Mouse (Mus musculus): ENCODE measurements around the gene Tle4. TPM values are rescaled to one million over a fixed set of nuclear protein-coding genes. Genes with fewer than 3 reads are reported as not detected.

Gene Tle4
- polyA plus RNA-seq, 1 experiment from 2014 or later: 34.9 TPM

DNA sequence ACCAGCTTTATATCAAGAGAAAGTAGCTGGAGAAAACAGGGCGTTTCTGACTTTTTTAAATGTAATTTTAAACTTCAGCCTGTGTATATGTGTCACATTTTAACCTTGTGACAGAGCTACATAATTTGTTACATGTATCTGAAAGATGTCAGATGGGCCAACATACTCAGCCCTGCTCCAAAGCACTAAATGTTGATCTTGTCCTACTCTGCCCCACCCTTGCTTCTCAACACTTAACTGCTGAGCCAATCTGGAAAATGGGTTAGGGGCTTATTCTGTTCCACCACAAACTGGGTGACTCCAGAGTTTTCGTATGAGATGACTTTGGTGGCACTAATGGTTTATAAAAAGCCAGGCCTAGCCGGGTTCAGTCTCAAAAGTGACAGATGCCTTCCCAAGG, 2.5 kb upstream of the Tle4 start:
- Histone ChIP-seq H3K27me3 (peaks cover 11% of the 10 kb centered on the region), H3K4me2 (replicated peaks) (no peak overlapping the region), H3K9ac (replicated peaks) (no peak overlapping the region), H3K4me3 (no peak overlapping the region), H3K27ac (replicated peaks) (no peak overlapping the region), H3K9me3 (no peaks in the 10 kb centered on the region), H3K4me1 (peaks cover 15% of the 10 kb centered on the region), H3K36me3 (no peaks in the 10 kb centered on the region)
- ATAC-seq (replicated peaks): no peak
- 90% methylated on average over 3 of the region's 3 CpGs for WGBS

GRCm38 (mm10) chr19:14599851-14600251, 2.0 kb upstream of the Tle4 start:
- Histone ChIP-seq H3K36me3 (no peaks in the 10 kb centered on the region), H3K9ac (replicated peaks) (no peak overlapping the region), H3K4me1 (peaks cover 16% of the 10 kb centered on the region), H3K4me2 (replicated peaks) (0 out of 2 replicates have a peak overlapping the region, but pooled peaks have one; percentile 69), H3K9me3 (no peaks in the 10 kb centered on the region), H3K4me3 (no peak overlapping the region), H3K27me3 (peaks cover 11% of the 10 kb centered on the region), H3K27ac (replicated peaks) (no peak overlapping the region)
- WGBS: 50% methylated on average over 8 of the region's 8 CpGs
- ATAC-seq (replicated peaks): no peak

GRCm38 (mm10) chr19:14598690-14599288, 938 bp upstream of the Tle4 start:
- Histone ChIP-seq H3K9ac (replicated peaks) (peak overlapping the region; percentile 64), H3K36me3 (no peaks in the 10 kb centered on the region), H3K27me3 (peaks cover 8% of the 10 kb centered on the region), H3K9me3 (no peaks in the 10 kb centered on the region), H3K4me3 (peak overlapping the region; percentile 56), H3K4me1 (peaks cover 22% of the 10 kb centered on the region), H3K27ac (replicated peaks) (peak overlapping the region; percentile 96), H3K4me2 (replicated peaks) (peak overlapping the region; percentile 69)
- peak; percentile 63 for ATAC-seq (replicated peaks)
- under 1% methylated on average over 46 of the region's 46 CpGs for WGBS

GRCm38 (mm10) chr19:14596941-14597916, 622 bp downstream of the Tle4 start:
- Histone ChIP-seq H3K36me3 (no peaks in the 10 kb centered on the region), H3K4me1 (peaks cover 29% of the 10 kb centered on the region), H3K9me3 (no peaks in the 10 kb centered on the region), H3K4me2 (replicated peaks) (peak overlapping the region; percentile 58), H3K27me3 (no peaks in the 10 kb centered on the region), H3K27ac (replicated peaks) (peak overlapping the region; percentile 95), H3K4me3 (peak overlapping the region; percentile 84), H3K9ac (replicated peaks) (peak overlapping the region; percentile 90)
- ATAC-seq (replicated peaks): no peak
- WGBS: under 1% methylated on average over 99 of the region's 120 CpGs

DNA sequence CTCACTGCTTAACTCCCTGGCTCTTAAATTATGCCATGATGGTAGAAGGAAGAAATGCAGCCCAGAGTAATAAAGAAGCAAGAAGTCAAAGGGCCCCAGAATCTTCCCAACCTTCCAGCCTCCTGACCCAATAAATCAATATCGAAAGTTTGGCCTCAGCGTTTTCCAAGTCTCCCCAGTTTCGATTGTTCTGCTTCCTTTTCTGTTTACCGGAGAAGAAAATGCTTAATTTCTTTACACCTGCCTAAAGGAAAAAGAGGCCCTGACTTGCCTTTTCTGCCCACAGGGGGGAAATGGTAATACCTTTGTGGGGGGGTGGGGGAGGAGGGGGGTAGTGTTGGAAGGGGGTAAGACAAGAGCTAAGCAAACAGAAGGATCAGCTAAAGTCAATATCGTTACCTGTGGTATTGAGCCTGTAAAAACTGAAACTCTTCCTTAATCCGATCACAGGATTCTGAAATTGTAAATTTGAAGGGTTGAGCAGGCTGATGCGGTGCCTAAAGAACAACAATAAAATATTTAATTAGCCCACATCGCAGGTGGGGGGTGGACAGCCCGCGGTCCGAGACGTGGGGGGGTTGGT, 1.4 kb downstream of the Tle4 start:
- WGBS: under 1% methylated on average over 12 of the region's 12 CpGs

GRCm38 (mm10) chr19:14595390-14595997, 2.4 kb downstream of the Tle4 start:
- H3K4me1 ChIP-seq: peaks cover 36% of the 10 kb centered on the region
- H3K4me2 ChIP-seq (replicated peaks): peak overlapping the region; percentile 58
- ATAC-seq (replicated peaks): no peak
- H3K36me3 ChIP-seq: no peaks in the 10 kb centered on the region
- no peaks in the 10 kb centered on the region for H3K27me3 ChIP-seq
- no peaks in the 10 kb centered on the region for H3K9me3 ChIP-seq
- WGBS: 6% methylated on average over 11 of the region's 11 CpGs
- H3K9ac ChIP-seq (replicated peaks): peak overlapping the region; percentile 32; the same call in 1 of the 2 replicates
- H3K4me3 ChIP-seq: peak overlapping the region; percentile 84
- H3K27ac ChIP-seq (replicated peaks): peak overlapping the region; percentile 42

More for the DNA sequence above, 1.4 kb downstream of the Tle4 start:
- Histone ChIP-seq H3K27ac (replicated peaks) (peak overlapping the region; percentile 95), H3K4me1 (peaks cover 35% of the 10 kb centered on the region), H3K9ac (replicated peaks) (peak overlapping the region; percentile 90), H3K4me2 (replicated peaks) (peak overlapping the region; percentile 58), H3K4me3 (peak overlapping the region; percentile 84), H3K36me3 (no peaks in the 10 kb centered on the region), H3K27me3 (no peaks in the 10 kb centered on the region), H3K9me3 (no peaks in the 10 kb centered on the region)
- ATAC-seq (replicated peaks): no peak

- Histone ChIP-seq H3K4me1 (peaks cover 43% of the 10 kb centered on the region), H3K27ac (replicated peaks) (0 out of 2 replicates have a peak overlapping the region, but pooled peaks have one; percentile 20), H3K9me3 (no peaks in the 10 kb centered on the region), H3K4me2 (replicated peaks) (peak overlapping the region; percentile 58), H3K36me3 (no peaks in the 10 kb centered on the region), H3K4me3 (peak overlapping the region; percentile 84), H3K9ac (replicated peaks) (peak overlapping the region; percentile 25), H3K27me3 (no peaks in the 10 kb centered on the region)
- no peak for ATAC-seq (replicated peaks)
- 41% methylated on average over 3 of the region's 3 CpGs for WGBS
Measured at GRCm38 (mm10) chr19:14594537-14594936, 3.3 kb downstream of the Tle4 start.

DNA sequence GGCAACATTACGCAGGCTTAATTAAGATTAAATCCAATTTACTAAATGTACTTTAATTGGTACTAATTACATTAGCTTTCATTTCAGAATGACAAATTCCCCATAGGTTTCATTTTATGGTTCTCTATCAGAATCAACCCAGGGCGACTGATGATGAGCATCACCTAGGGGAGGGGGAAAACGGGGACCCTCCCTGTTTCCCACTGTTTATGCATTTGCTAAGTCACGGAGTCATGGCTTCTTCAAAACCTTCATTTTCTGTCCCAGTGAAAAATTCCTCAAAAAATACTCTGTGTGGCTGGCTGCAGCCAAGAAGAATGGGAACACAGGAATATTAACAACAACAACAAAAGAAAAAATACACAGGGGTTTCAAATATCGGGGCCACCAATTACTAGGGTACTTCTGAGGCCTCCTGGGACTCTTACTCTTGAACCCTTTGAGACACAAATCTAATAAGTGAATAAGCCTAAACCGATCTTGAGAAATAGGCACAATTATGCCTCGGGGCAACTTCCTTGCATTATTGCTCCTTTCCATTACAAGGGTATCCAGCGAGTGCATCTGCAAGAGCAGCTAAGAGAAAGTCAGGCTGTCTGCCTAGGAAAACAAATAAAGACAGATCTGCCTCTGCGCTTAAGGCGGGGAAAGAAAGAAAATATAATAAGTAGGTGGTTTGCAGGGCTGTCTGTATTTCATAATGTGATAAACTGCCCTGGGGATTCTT, 5.9 kb downstream of the Tle4 start:
- H3K36me3 ChIP-seq: no peaks in the 10 kb centered on the region
- no peak overlapping the region for H3K9ac ChIP-seq (replicated peaks)
- peak overlapping the region; percentile 13 for H3K4me3 ChIP-seq

GRCm38 (mm10) chr19:14590154-14590553, 7.7 kb downstream of the Tle4 start:
- no peak overlapping the region for H3K9ac ChIP-seq (replicated peaks)
- peaks cover 48% of the 10 kb centered on the region for H3K4me1 ChIP-seq

More for the DNA sequence above, 5.9 kb downstream of the Tle4 start:
- Histone ChIP-seq H3K4me1 (peaks cover 54% of the 10 kb centered on the region), H3K9me3 (no peaks in the 10 kb centered on the region), H3K4me2 (replicated peaks) (peak overlapping the region; percentile 30), H3K27me3 (no peaks in the 10 kb centered on the region), H3K27ac (replicated peaks) (no peak overlapping the region)
- 41% methylated on average over 10 of the region's 10 CpGs for WGBS
- ATAC-seq (replicated peaks): no peak

DNA sequence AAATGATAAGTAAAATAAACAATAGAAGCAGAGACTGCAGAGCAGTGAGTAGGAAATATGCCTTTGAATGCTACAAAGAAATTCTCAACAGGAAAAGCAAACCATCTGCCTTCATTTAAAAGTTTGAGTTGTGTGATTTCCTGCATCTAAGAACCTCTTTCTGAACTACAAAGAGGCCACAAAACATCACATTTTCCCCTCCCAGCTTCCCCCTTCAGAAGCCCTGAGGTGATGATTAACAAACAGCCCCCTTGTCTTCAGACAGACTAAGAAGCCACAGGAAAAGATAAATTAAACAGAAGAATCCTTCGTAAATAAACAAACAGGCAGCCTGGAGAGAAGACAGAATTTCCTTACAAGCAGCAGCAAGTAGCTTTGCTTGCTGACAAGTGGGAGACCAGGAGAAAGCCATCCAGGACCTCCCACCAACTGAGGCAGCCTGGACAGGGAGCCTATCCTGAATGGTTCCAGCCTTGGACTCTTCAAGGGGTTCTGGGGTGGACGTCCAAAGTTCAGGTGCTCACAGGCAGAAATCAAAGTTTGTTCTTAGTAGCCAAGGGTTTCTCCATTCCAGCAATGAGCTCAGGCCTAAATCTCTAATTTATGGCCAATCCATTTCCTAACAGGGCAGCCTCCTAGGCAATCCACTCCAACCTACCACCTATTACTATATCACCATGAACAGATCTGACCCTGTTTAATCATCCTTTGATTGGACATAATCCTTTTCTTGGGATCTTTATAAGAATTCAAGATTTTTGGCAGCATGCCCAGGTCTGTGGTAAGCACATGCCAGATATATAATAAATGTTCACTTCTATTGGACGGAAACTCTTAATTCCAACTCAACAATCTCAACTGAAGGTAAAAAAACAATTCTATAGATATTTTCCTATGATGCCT, 9.4 kb downstream of the Tle4 start:
- Histone ChIP-seq H3K27me3 (no peaks in the 10 kb centered on the region), H3K27ac (replicated peaks) (no peak overlapping the region), H3K4me3 (no peak overlapping the region), H3K36me3 (no peaks in the 10 kb centered on the region), H3K4me2 (replicated peaks) (no peak overlapping the region), H3K9ac (replicated peaks) (no peak overlapping the region), H3K4me1 (peaks cover 39% of the 10 kb centered on the region), H3K9me3 (no peaks in the 10 kb centered on the region)
- 29% methylated on average over 3 of the region's 3 CpGs for WGBS
- no peak for ATAC-seq (replicated peaks)

More at GRCm38 (mm10) chr19:14590154-14590553, 7.7 kb downstream of the Tle4 start:
- Histone ChIP-seq H3K27ac (replicated peaks) (no peak overlapping the region), H3K27me3 (no peaks in the 10 kb centered on the region), H3K4me2 (replicated peaks) (peak overlapping the region; percentile 4; the same call in 1 of the 2 replicates), H3K4me3 (0 out of 2 replicates have a peak overlapping the region, but pooled peaks have one; percentile 0), H3K36me3 (no peaks in the 10 kb centered on the region), H3K9me3 (no peaks in the 10 kb centered on the region)
- no peak for ATAC-seq (replicated peaks)
- 19% methylated on average over 7 of the region's 7 CpGs for WGBS

Data from forebrain, embryonic 15.5 days (tissue).